Mouse (Mus musculus): ENCODE measurements at regions not wholly inside any gene's neighbourhood (a gene's known extent, or its start where the extent isn't known, plus 50 kb on each side); places are given as distances from the start of the nearest gene placed in this dataset.

- DNase-seq: no peak
Measured at GRCm38 (mm10) chr16:85347621-85348020, 174.1 kb upstream of the App start.

GRCm38 (mm10) chr16:85336495-85337119 lies 163.0 kb upstream of the App start:
- DNase-seq: no peak

- DNase-seq: no peak
Measured at GRCm38 (mm10) chr16:85333543-85333942, 160.0 kb upstream of the App start.

- no peak for DNase-seq
Measured at GRCm38 (mm10) chr16:85312018-85312417, 138.5 kb upstream of the App start.

- DNase-seq: no peak
Measured at GRCm38 (mm10) chr16:85309493-85309892, 135.9 kb upstream of the App start.

GRCm38 (mm10) chr16:85308429-85308828 lies 134.9 kb upstream of the App start:
- no peak for DNase-seq

GRCm38 (mm10) chr16:85307940-85308339 lies 134.4 kb upstream of the App start:
- no peak for DNase-seq

GRCm38 (mm10) chr16:85300092-85300853 lies 126.7 kb upstream of the App start:
- DNase-seq: no peak

- DNase-seq: peak; percentile 14
Measured at GRCm38 (mm10) chr16:85298559-85298958, 125.0 kb upstream of the App start.

GRCm38 (mm10) chr16:85290986-85291952 lies 117.7 kb upstream of the App start:
- DNase-seq: no peak

- no peak for DNase-seq
Measured at GRCm38 (mm10) chr16:85277862-85278261, 104.3 kb upstream of the App start.

GRCm38 (mm10) chr16:85269681-85270080 lies 96.1 kb upstream of the App start:
- no peak for DNase-seq

GRCm38 (mm10) chr16:85259838-85260237 lies 86.3 kb upstream of the App start:
- DNase-seq: no peak

- DNase-seq: no peak
Measured at GRCm38 (mm10) chr16:85247301-85247700, 73.7 kb upstream of the App start.

GRCm38 (mm10) chr16:85233037-85233436 lies 59.5 kb upstream of the App start:
- no peak for DNase-seq

GRCm38 (mm10) chr16:85231908-85232467 lies 58.4 kb upstream of the App start:
- DNase-seq: no peak

- DNase-seq: no peak
Measured at GRCm38 (mm10) chr16:85231330-85231729, 57.8 kb upstream of the App start.

GRCm38 (mm10) chr16:85224325-85224724 lies 50.8 kb upstream of the App start:
- no peak for DNase-seq

All from kidney, adult 9 months (tissue).